Mouse (Mus musculus) cortical plate, adult 2 months (tissue): Measurements from ENCODE around the gene Ewsr1.

Experiments
- CTCF ChIP-seq: fragments of 200-500 bp; IDR thresholded peaks from 2 replicates; pipeline ENCODE4 v1.5.1; 2011; ENCODE audit warnings: mild to moderate bottlenecking, control low read depth, low read length; ENCODE audit not compliant: insufficient read depth; ENCODE audit errors: extremely low read depth
- POLR2A ChIP-seq: fragments of 200-500 bp; IDR thresholded peaks from 2 replicates; pipeline ENCODE4 v1.6.1; 2011; ENCODE audit warnings: mild to moderate bottlenecking, low read length, control low read depth; ENCODE audit not compliant: insufficient read depth; ENCODE audit errors: extremely low read depth

- no peak for TF ChIP-seq POLR2A
- no peak for TF ChIP-seq CTCF
Observed at GRCm38 (mm10) chr11:5100283-5100682, 1.2 kb upstream of the Ewsr1 start.
